Mouse (Mus musculus): ENCODE measurements around the gene Duoxa1.

- TF ChIP-seq CTCF (IDR thresholded peaks at IDR 0.05; ENCODE audit: low read depth, low read length) (no peak), POLR2A (IDR thresholded peaks at IDR 0.05; ENCODE audit: insufficient read depth, low read length) (no peak)
These were observed 40.8 kb upstream of the Duoxa1 start for GRCm38 (mm10) chr2:122354191-122354929.
